Comparison of ENCODE assay signal across 8 mouse cellular contexts in the genomic region with DNA sequence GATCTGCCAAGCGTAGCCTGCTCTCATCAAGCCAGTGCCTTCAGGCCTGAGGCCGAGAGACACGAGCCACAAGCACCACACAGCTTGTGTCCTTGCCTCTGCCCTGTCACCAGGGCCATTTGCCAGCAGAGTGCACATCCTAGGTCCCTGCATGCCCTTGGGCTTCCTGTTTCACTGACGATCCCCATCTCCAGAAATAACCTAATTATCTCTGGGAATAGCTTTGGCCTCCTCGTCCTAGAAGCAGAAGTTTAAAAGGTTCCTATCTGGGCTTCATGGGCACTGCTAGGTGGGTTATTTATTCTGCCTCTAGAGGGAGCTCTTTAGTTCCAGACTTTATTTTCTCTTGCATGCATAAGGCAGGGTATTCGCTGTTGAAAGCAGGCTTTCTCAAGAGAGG.
DNase-seq lines count a peak whose midpoint lies in the region; ATAC-seq and TF ChIP-seq lines count a peak whose summit lies in the region.

No protein-coding gene starts in this region.

- peak; percentile 31 to 50 for DNase-seq in layer of hippocampus, adult 2 months (ENCODE audit: low spot score in 2 of 2)
- DNase-seq in layer of hippocampus, postnatal 25 days (ENCODE audit: extremely low spot score in 1 of 2, low spot score in 1 of 2): no peak
- DNase-seq in G1E (ENCODE audit: low spot score): peak; percentile 14
- peak; percentile 65 to 73 for DNase-seq in adrenal gland, postnatal 36 days
- DNase-seq in heart, postnatal 0 days (ENCODE audit: low spot score): peak; percentile 57
- peak; percentile 24 for DNase-seq in liver, postnatal 0 days
- no peak for DNase-seq in urinary bladder, postnatal 4 days (ENCODE audit: low spot score in 2 of 2)

- no peaks in the 10 kb centered on the region for H3K4me1 ChIP-seq in G1E (ENCODE audit: insufficient read depth, low read depth, low read length)
- no peaks in the 10 kb centered on the region for H3K4me1 ChIP-seq in heart, postnatal 0 days (ENCODE audit: control insufficient read depth, insufficient read depth)
- peaks cover 16% of the 10 kb centered on the region; the same call in 1 of the 2 replicates for H3K4me1 ChIP-seq in liver, postnatal 0 days (ENCODE audit: insufficient read depth)

- no peak for TF ChIP-seq EP300 in heart, postnatal 0 days (IDR thresholded peaks at IDR 0.05; ENCODE audit: low read depth)
- no peak for TF ChIP-seq EP300 in liver, postnatal 0 days (IDR thresholded peaks at IDR 0.05; ENCODE audit: low read depth)

- no peaks in the 10 kb centered on the region for H3K36me3 ChIP-seq in G1E (replicated peaks)
- no peaks in the 10 kb centered on the region for H3K36me3 ChIP-seq in heart, postnatal 0 days (replicated peaks; ENCODE audit: control insufficient read depth, insufficient read depth, low read length)
- no peaks in the 10 kb centered on the region for H3K36me3 ChIP-seq in liver, postnatal 0 days (replicated peaks; ENCODE audit: insufficient read depth, low read length)

- no peak overlapping the region for H3K4me2 ChIP-seq in heart, postnatal 0 days (ENCODE audit: low read depth, low read length)
- no peak overlapping the region for H3K4me2 ChIP-seq in liver, postnatal 0 days (ENCODE audit: low read depth, low read length)

- H3K9me3 ChIP-seq in G1E (replicated peaks): no peaks in the 10 kb centered on the region
- H3K9me3 ChIP-seq in heart, postnatal 0 days (replicated peaks; ENCODE audit: control insufficient read depth, low read length): no peaks in the 10 kb centered on the region
- H3K9me3 ChIP-seq in liver, postnatal 0 days (ENCODE audit: low read length): no peaks in the 10 kb centered on the region

- H3K4me3 ChIP-seq in layer of hippocampus, adult 2 months: no peak overlapping the region
- no peak overlapping the region for H3K4me3 ChIP-seq in G1E (ENCODE audit: low read depth, low read length)
- no peak overlapping the region for H3K4me3 ChIP-seq in heart, postnatal 0 days (ENCODE audit: low read depth, low read length)
- no peak overlapping the region for H3K4me3 ChIP-seq in liver, postnatal 0 days (ENCODE audit: low read depth, low read length)

- WGBS in heart, postnatal 0 days: 12% methylated on average over 6 of the region's 6 CpGs
- 41% methylated on average over 6 of the region's 6 CpGs for WGBS in liver, postnatal 0 days (ENCODE audit: insufficient replicate concordance)

- H3K27ac ChIP-seq in layer of hippocampus, adult 2 months: no peak overlapping the region
- H3K27ac ChIP-seq in heart, postnatal 0 days (ENCODE audit: low read depth): no peak overlapping the region
- peak overlapping the region; percentile 45 for H3K27ac ChIP-seq in liver, postnatal 0 days (ENCODE audit: low read depth)

- ATAC-seq in G1E (ENCODE audit: extremely low read depth, insufficient number of reproducible peaks, low FRiP score, poor library complexity, severe bottlenecking): no peak
- ATAC-seq in heart, postnatal 0 days (ENCODE audit: insufficient read depth, low read depth): peak; percentile 77
- peak; percentile 59 for ATAC-seq in liver, postnatal 0 days
- no peak for ATAC-seq in monocyte, adult 5-6 weeks (replicated peaks; ENCODE audit: insufficient number of reproducible peaks, low FRiP score, low TSS enrichment, poor library complexity, severe bottlenecking)

- peak; percentile 91 for TF ChIP-seq CTCF in layer of hippocampus, adult 2 months (conservative IDR thresholded peaks at IDR 0.05)
- peak; percentile 20 for TF ChIP-seq CTCF in G1E (IDR thresholded peaks at IDR 0.05; ENCODE audit: low read depth, low read length)
- peak; percentile 66 for TF ChIP-seq CTCF in heart, postnatal 0 days (IDR thresholded peaks at IDR 0.05; ENCODE audit: low read depth)
- TF ChIP-seq CTCF in liver, postnatal 0 days (IDR thresholded peaks at IDR 0.05; ENCODE audit: low read depth): peak; percentile 68

- no peak overlapping the region for H3K9ac ChIP-seq in heart, postnatal 0 days (replicated peaks; ENCODE audit: low read depth, low read length)
- H3K9ac ChIP-seq in liver, postnatal 0 days (replicated peaks): no peak overlapping the region

- peaks cover 14% of the 10 kb centered on the region for H3K27me3 ChIP-seq in G1E (ENCODE audit: insufficient read depth, low read length)
- no peaks in the 10 kb centered on the region for H3K27me3 ChIP-seq in heart, postnatal 0 days (ENCODE audit: control insufficient read depth, insufficient read depth, low read length)
- no peaks in the 10 kb centered on the region for H3K27me3 ChIP-seq in liver, postnatal 0 days (ENCODE audit: insufficient read depth, low read length)

Comparison
In these comparisons a context has a peak if more than half of its experiments do, and no peak if none do; other contexts are left out.
1. DNase-seq: peak in layer of hippocampus, adult 2 months (2 of 2), G1E (single experiment), adrenal gland, postnatal 36 days (2 of 2), heart, postnatal 0 days (single experiment) and liver, postnatal 0 days (single experiment); none in layer of hippocampus, postnatal 25 days (0 of 2) and urinary bladder, postnatal 4 days (0 of 2).
2. CTCF ChIP-seq: peak in every context shown above with its lines; median percentile 91 in layer of hippocampus, adult 2 months; 68 in liver, postnatal 0 days; 66 in heart, postnatal 0 days; 20 in G1E.
3. ATAC-seq: peak in heart, postnatal 0 days (single experiment) and liver, postnatal 0 days (single experiment); none in G1E (single experiment) and monocyte, adult 5-6 weeks (single experiment).